Comparison of ENCODE assay signal across 30 mouse cellular contexts in the genomic region with DNA sequence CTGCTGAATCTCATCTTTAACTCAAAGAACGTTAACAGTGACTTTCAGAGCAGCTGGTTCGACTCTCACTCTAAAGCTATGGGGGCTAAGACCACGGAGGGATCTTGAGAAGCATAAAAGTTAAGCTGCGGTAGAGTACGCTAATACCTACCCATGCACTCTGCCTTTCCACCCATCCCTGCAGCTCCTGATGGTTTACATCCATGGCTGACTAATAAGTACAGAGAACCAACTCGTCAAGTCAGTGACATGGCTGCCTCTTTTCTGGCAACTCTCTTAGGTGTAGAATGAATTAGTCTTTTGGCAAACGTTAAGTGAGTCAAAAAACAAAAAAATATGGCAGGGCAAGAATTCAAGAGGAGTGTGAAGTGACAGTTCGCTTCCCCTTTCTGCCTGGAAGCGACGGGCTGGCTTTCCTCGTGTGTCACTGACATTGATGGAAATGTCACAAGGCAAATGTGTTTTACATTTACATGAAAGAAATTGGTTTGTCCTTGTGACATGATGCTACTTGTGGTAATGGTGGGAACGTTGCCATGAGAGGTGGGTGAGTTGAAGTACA. TPM values are rescaled to one million over a fixed set of nuclear protein-coding genes. Genes with fewer than 3 reads are reported as not detected.
"Had no signal": no experiment of that assay in that cellular context is flagged by ENCODE, and none has a peak within 500 bp of the region (broad histone marks: within the 10 kb centered on the region; RNA-seq: fewer than 3 reads in every experiment).

No protein-coding gene starts in this region.

- H3K27ac ChIP-seq: gastrocnemius, adult 2 months; heart, embryonic 10.5 days; hindbrain, embryonic 10.5 days; hindbrain, embryonic 12.5 days; hindbrain, embryonic 14.5 days; intestine, embryonic 15.5 days; kidney, embryonic 15.5 days; kidney, postnatal 0 days; limb, embryonic 13.5 days; limb, embryonic 15.5 days; liver, embryonic 12.5 days; liver, embryonic 14.5 days had no signal

- H3K27me3 ChIP-seq: heart, embryonic 12.5 days; hindbrain, embryonic 12.5 days; intestine, embryonic 15.5 days; kidney, embryonic 15.5 days; limb, embryonic 13.5 days; limb, embryonic 15.5 days; liver, embryonic 12.5 days had no signal

- ATAC-seq: hindbrain, embryonic 16.5 days; inflammation-experienced regulatory T-cells, adult 6 months; intestine, embryonic 15.5 days; intestine, postnatal 0 days; liver, embryonic 12.5 days had no signal

- H3K9me3 ChIP-seq: heart, embryonic 10.5 days; heart, embryonic 12.5 days; hindbrain, embryonic 12.5 days; intestine, embryonic 15.5 days; kidney, embryonic 15.5 days; limb, embryonic 13.5 days; limb, embryonic 15.5 days; liver, embryonic 12.5 days had no signal

- H3K4me2 ChIP-seq: heart, embryonic 12.5 days; hindbrain, embryonic 12.5 days; hindbrain, embryonic 14.5 days; intestine, embryonic 15.5 days; kidney, embryonic 15.5 days; limb, embryonic 13.5 days; limb, embryonic 15.5 days; liver, embryonic 12.5 days had no signal

- H3K36me3 ChIP-seq: heart, embryonic 10.5 days; heart, embryonic 12.5 days; intestine, embryonic 15.5 days; kidney, embryonic 15.5 days; limb, embryonic 15.5 days; liver, embryonic 12.5 days had no signal

- H3K4me1 ChIP-seq: heart, embryonic 12.5 days; hindbrain, embryonic 10.5 days; hindbrain, embryonic 12.5 days; intestine, embryonic 15.5 days; kidney, embryonic 15.5 days; limb, embryonic 13.5 days; limb, embryonic 15.5 days; liver, embryonic 12.5 days had no signal

- H3K9ac ChIP-seq: heart, embryonic 12.5 days; hindbrain, embryonic 12.5 days; hindbrain, embryonic 14.5 days; intestine, embryonic 15.5 days; kidney, embryonic 15.5 days; limb, embryonic 13.5 days; limb, embryonic 15.5 days; liver, embryonic 12.5 days; liver, embryonic 14.5 days had no signal

- DNase-seq: gastrocnemius, adult 2 months; gastrocnemius, postnatal 10 days; gastrocnemius, postnatal 25 days; heart, adult 18-20 months; heart, postnatal 10 days; heart, postnatal 4 days; kidney, adult 2 months; kidney, adult 9 months; kidney, postnatal 14 days; kidney, postnatal 36 days; layer of hippocampus, adult 9-11 months; layer of hippocampus, postnatal 36 days; left cerebral cortex, postnatal 4 days had no signal

- H3K4me3 ChIP-seq: gastrocnemius, adult 2 months; heart, embryonic 10.5 days; heart, embryonic 12.5 days; hindbrain, embryonic 10.5 days; hindbrain, embryonic 12.5 days; intestine, embryonic 15.5 days; kidney, embryonic 15.5 days; limb, embryonic 13.5 days; limb, embryonic 15.5 days; liver, embryonic 12.5 days had no signal

RNA-seq across cellular contexts. Expression of a gene that starts 19.3 kb away (rescaled TPM):
- total RNA-seq: gastrocnemius, adult 2 months; granulocyte monocyte progenitor cell, adult 5-6 weeks; liver, adult 2 months had no signal
- polyA plus RNA-seq: inflammation-experienced regulatory T-cells, adult 6 months; liver, adult 2 months had no signal
